Mouse (Mus musculus): ENCODE results near the gene Ccr4. TPM values are rescaled to one million over a fixed set of nuclear protein-coding genes. Genes with fewer than 3 reads are reported as not detected.

Ccr4 gene
- polyA plus RNA-seq, 1 experiment from 2014 or later, result 0.08 TPM

DNA sequence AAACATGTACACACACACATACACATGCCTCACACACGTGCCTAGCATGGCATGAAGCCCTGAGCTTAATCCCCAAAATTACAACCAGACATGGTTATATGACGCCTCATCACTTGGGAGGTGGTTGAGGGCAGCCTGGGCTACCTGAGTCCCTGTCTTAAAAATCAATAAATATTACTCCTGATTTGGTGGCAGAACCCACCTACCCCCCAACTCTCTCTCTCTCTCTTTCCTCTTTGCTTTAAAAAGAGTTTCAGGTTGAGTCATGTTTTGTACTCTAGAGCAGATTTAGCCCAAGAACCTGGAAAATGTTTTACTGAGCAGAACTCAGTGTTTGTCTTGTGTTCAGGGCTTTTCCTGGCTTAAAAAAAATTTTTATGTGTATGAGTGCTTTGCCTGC, 49.3 kb downstream of the Ccr4 start:
- DNase-seq (ENCODE audit: low spot score), result no peak
- ATAC-seq (replicated peaks; ENCODE audit: low FRiP score, low TSS enrichment, low read depth), result no peak
- Histone ChIP-seq H3K4me3 (ENCODE audit: low read depth, low read length) (no peak overlapping the region), H3K36me3 (ENCODE audit: control insufficient read depth, insufficient read depth, low read length) (peaks cover 28% of the 10 kb centered on the region; the same call in 1 of the 2 replicates), H3K4me2 (ENCODE audit: low read length) (no peak overlapping the region), H3K27me3 (replicated peaks; ENCODE audit: control insufficient read depth, insufficient read depth, low read length) (no peaks in the 10 kb centered on the region), H3K9me3 (ENCODE audit: control insufficient read depth, low read length) (no peaks in the 10 kb centered on the region), H3K9ac (ENCODE audit: low read length) (no peak overlapping the region), H3K4me1 (replicated peaks; ENCODE audit: control insufficient read depth, insufficient read depth, low read length) (no peaks in the 10 kb centered on the region), H3K27ac (ENCODE audit: low read depth) (no peak overlapping the region)
- 86% methylated on average over 2 of the region's 2 CpGs for WGBS

DNA sequence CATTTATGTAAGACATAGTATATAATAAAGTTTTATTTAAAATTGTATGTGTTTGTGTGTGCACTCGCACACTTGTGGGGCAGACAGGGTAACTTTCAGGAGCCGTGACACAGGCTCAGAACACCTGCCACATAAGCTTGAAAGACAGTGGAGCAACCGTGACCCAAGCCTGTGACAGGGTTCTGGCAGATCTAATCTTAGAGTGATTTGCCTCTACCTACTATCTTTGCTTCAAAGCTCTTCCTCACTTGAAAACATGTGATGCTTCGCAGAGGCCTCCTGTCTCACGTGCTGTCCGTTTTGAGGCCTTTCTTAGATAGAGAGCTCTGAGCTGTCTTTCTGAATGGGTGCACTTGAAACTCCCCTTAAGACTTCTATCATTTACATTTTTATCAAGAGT, 52.3 kb downstream of the Ccr4 start:
- H3K27ac ChIP-seq (ENCODE audit: low read depth), result no peak overlapping the region
- DNase-seq (ENCODE audit: low spot score) (no peak), ATAC-seq (replicated peaks; ENCODE audit: low FRiP score, low TSS enrichment, low read depth) (no peak)
- no peak overlapping the region for H3K4me3 ChIP-seq (ENCODE audit: low read depth, low read length)
- no peaks in the 10 kb centered on the region for H3K9me3 ChIP-seq (ENCODE audit: control insufficient read depth, low read length)
- H3K9ac ChIP-seq (ENCODE audit: low read length), result no peak overlapping the region
- H3K36me3 ChIP-seq (ENCODE audit: control insufficient read depth, insufficient read depth, low read length), result peaks cover 14% of the 10 kb centered on the region; the same call in 1 of the 2 replicates
- no peaks in the 10 kb centered on the region for H3K27me3 ChIP-seq (replicated peaks; ENCODE audit: control insufficient read depth, insufficient read depth, low read length)
- 87% methylated on average over 6 of the region's 6 CpGs for WGBS
- H3K4me1 ChIP-seq (replicated peaks; ENCODE audit: control insufficient read depth, insufficient read depth, low read length), result no peaks in the 10 kb centered on the region
- H3K4me2 ChIP-seq (ENCODE audit: low read length), result no peak overlapping the region

DNA sequence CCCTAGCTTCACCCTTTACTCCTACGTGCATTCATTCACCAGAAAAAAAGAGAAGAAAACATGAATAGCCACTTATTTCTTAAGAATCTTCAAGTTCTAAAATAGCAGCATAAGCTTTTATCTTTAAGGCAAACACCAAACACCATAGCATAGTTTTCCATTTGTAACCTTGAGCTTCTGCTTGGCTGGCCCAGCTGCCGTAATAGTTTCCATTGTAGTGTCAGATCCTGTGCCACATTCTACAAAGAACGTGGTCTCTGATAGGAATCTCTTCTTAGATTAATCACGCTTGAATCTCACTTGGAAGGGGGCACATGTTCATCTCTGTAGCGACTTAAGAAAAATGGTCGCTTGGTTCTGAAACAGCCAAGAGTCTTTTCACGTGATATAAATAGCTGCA, 53.1 kb downstream of the Ccr4 start:
- H3K4me3 ChIP-seq (ENCODE audit: low read depth, low read length), result no peak overlapping the region
- no peaks in the 10 kb centered on the region for H3K4me1 ChIP-seq (replicated peaks; ENCODE audit: control insufficient read depth, insufficient read depth, low read length)
- H3K9me3 ChIP-seq (ENCODE audit: control insufficient read depth, low read length), result no peaks in the 10 kb centered on the region
- 85% methylated on average over 7 of the region's 7 CpGs for WGBS
- no peaks in the 10 kb centered on the region for H3K27me3 ChIP-seq (replicated peaks; ENCODE audit: control insufficient read depth, insufficient read depth, low read length)
- no peak overlapping the region for H3K9ac ChIP-seq (ENCODE audit: low read length)
- DNase-seq (ENCODE audit: low spot score) (no peak), ATAC-seq (replicated peaks; ENCODE audit: low FRiP score, low TSS enrichment, low read depth) (no peak)
- H3K36me3 ChIP-seq (ENCODE audit: control insufficient read depth, insufficient read depth, low read length), result peaks cover 6% of the 10 kb centered on the region; the same call in 1 of the 2 replicates
- H3K27ac ChIP-seq (ENCODE audit: low read depth), result no peak overlapping the region
- no peak overlapping the region for H3K4me2 ChIP-seq (ENCODE audit: low read length)

DNA sequence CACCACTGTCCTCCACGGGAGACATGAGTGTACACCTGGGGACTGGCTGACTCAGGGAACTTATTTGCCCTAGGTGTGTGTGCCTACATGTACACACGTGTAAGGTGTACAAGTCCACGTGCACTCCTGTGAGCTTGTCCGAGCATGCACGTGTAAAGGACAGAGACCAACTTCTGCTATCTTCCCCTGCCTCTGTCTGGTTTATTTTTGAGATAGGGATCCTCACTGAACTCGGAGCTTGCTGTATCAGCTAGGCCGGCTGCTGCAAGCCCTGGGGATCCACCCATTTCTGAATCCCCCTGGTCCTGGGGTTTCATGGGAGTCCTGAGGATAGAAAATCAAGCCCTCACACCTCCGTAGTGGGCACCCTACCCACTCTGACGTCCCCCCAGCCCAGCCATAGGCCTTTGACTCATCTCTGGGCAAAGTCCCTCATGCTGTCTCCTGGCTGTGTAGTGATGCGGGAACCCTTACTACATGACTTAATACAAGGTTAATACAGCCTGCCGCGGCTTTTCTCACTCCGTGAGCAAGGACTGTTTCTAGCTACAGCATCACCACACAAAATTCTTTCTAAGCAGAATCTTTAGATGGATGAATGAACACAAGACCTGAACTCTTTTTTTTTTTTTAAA, 55.5 kb downstream of the Ccr4 start:
- WGBS, result 88% methylated on average over 13 of the region's 13 CpGs
- no peaks in the 10 kb centered on the region for H3K9me3 ChIP-seq (ENCODE audit: control insufficient read depth, low read length)
- no peak overlapping the region for H3K4me2 ChIP-seq (ENCODE audit: low read length)
- no peaks in the 10 kb centered on the region for H3K36me3 ChIP-seq (ENCODE audit: control insufficient read depth, insufficient read depth, low read length)
- H3K27ac ChIP-seq (ENCODE audit: low read depth), result no peak overlapping the region
- H3K4me3 ChIP-seq (ENCODE audit: low read depth, low read length), result no peak overlapping the region
- ATAC-seq (replicated peaks; ENCODE audit: low FRiP score, low TSS enrichment, low read depth), result no peak
- DNase-seq (ENCODE audit: low spot score), result no peak
- H3K9ac ChIP-seq (ENCODE audit: low read length), result no peak overlapping the region
- H3K4me1 ChIP-seq (replicated peaks; ENCODE audit: control insufficient read depth, insufficient read depth, low read length), result no peaks in the 10 kb centered on the region
- no peaks in the 10 kb centered on the region for H3K27me3 ChIP-seq (replicated peaks; ENCODE audit: control insufficient read depth, insufficient read depth, low read length)

DNA sequence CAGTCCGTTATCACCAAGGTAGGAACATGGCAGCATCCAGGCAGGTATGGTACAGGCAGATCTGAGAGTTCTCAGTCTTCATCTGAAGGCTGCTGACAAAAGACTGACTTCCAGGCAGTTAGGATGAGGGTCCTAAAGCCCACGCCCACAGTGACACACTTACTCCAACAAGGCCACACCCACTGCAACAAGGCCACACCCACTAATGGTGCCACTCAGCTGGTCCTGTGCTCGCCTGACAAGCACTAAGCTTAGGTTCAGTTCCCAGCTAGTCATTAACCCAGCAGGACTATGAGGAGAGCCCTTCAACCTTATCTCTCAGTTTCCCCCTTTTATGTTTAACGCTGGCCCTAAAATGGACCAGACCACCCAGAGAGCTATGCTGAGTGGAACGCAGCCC, 56.0 kb downstream of the Ccr4 start:
- H3K4me3 ChIP-seq (ENCODE audit: low read depth, low read length), result no peak overlapping the region
- no peaks in the 10 kb centered on the region for H3K36me3 ChIP-seq (ENCODE audit: control insufficient read depth, insufficient read depth, low read length)
- no peaks in the 10 kb centered on the region for H3K27me3 ChIP-seq (replicated peaks; ENCODE audit: control insufficient read depth, insufficient read depth, low read length)
- WGBS, result 76% methylated on average over 5 of the region's 5 CpGs
- H3K9me3 ChIP-seq (ENCODE audit: control insufficient read depth, low read length), result no peaks in the 10 kb centered on the region
- no peak for DNase-seq (ENCODE audit: low spot score)
- no peak overlapping the region for H3K9ac ChIP-seq (ENCODE audit: low read length)
- no peaks in the 10 kb centered on the region for H3K4me1 ChIP-seq (replicated peaks; ENCODE audit: control insufficient read depth, insufficient read depth, low read length)
- ATAC-seq (replicated peaks; ENCODE audit: low FRiP score, low TSS enrichment, low read depth), result no peak
- no peak overlapping the region for H3K4me2 ChIP-seq (ENCODE audit: low read length)
- no peak overlapping the region for H3K27ac ChIP-seq (ENCODE audit: low read depth)

DNA sequence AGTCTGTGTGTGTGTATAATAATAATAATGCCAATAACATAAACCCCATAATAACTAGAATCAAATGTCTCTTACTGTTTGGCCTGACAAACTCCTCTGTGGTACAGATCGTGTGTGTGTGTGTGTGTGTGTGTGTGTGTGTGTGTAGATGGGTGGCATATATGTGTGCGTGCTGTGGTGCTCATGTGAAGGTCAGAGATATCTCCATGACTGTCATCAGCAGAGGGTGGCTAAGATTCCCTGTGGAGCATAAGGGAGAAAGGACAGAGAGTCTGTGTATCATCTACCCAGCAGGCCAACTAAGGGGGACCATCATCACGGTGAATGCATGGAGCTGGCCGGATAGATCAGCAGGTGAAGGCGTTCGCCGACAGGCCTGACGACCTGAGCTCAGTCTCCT, 57.8 kb downstream of the Ccr4 start:
- no peaks in the 10 kb centered on the region for H3K9me3 ChIP-seq (ENCODE audit: control insufficient read depth, low read length)
- no peak overlapping the region for H3K4me3 ChIP-seq (ENCODE audit: low read depth, low read length)
- DNase-seq (ENCODE audit: low spot score), result no peak
- 87% methylated on average over 8 of the region's 8 CpGs for WGBS
- H3K9ac ChIP-seq (ENCODE audit: low read length), result no peak overlapping the region
- no peaks in the 10 kb centered on the region for H3K36me3 ChIP-seq (ENCODE audit: control insufficient read depth, insufficient read depth, low read length)
- no peaks in the 10 kb centered on the region for H3K4me1 ChIP-seq (replicated peaks; ENCODE audit: control insufficient read depth, insufficient read depth, low read length)
- ATAC-seq (replicated peaks; ENCODE audit: low FRiP score, low TSS enrichment, low read depth), result no peak
- H3K4me2 ChIP-seq (ENCODE audit: low read length), result no peak overlapping the region
- H3K27me3 ChIP-seq (replicated peaks; ENCODE audit: control insufficient read depth, insufficient read depth, low read length), result no peaks in the 10 kb centered on the region
- no peak overlapping the region for H3K27ac ChIP-seq (ENCODE audit: low read depth)

DNA sequence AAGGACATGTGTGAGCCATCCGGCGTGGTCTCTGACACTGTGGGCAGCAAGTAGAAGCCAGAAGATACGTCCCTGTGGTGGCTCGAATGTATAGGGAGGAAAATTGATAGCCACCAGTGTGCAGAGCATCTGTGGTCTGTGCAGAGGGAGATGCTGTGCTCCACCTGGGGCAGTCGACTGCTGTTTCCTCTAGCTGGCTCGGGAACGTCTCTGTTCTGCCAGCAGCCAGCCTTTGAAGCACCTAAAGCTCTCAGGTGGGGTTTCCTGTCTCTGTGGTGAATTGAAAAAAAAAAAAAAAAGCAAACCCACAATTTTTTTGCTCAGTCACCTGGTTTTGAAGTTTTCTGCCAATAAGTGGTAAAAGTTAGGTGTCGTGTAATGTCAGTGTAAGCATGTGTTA, 61.4 kb downstream of the Ccr4 start:
- DNase-seq (ENCODE audit: low spot score) (no peak), ATAC-seq (replicated peaks; ENCODE audit: low FRiP score, low TSS enrichment, low read depth) (no peak)
- H3K27ac ChIP-seq (ENCODE audit: low read depth), result no peak overlapping the region
- H3K9me3 ChIP-seq (ENCODE audit: control insufficient read depth, low read length), result no peaks in the 10 kb centered on the region
- no peaks in the 10 kb centered on the region for H3K36me3 ChIP-seq (ENCODE audit: control insufficient read depth, insufficient read depth, low read length)
- H3K4me1 ChIP-seq (replicated peaks; ENCODE audit: control insufficient read depth, insufficient read depth, low read length), result no peaks in the 10 kb centered on the region
- H3K27me3 ChIP-seq (replicated peaks; ENCODE audit: control insufficient read depth, insufficient read depth, low read length), result no peaks in the 10 kb centered on the region
- no peak overlapping the region for H3K9ac ChIP-seq (ENCODE audit: low read length)
- H3K4me2 ChIP-seq (ENCODE audit: low read length), result no peak overlapping the region
- WGBS, result 89% methylated on average over 8 of the region's 8 CpGs
- no peak overlapping the region for H3K4me3 ChIP-seq (ENCODE audit: low read depth, low read length)

DNA sequence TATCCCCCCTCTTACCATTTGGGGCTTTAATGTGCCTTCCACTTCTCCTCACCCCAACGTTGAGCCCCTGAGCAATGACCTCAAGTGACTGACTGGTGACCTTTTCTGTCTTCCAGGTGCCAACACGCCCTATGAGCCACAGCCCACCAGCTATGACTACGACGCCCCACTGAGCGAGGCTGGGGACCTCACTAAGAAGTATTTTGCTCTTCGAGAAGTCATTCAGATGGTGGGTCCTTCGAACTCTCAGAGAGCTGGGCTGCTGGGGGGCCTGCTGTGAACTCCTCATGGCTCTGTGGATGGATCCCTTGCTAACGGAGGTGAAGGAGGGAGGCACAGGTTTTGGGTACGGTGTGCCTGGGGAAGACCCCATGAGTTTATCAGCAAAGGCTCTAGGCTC, 61.8 kb downstream of the Ccr4 start:
- H3K27me3 ChIP-seq (replicated peaks; ENCODE audit: control insufficient read depth, insufficient read depth, low read length), result no peaks in the 10 kb centered on the region
- no peaks in the 10 kb centered on the region for H3K9me3 ChIP-seq (ENCODE audit: control insufficient read depth, low read length)
- H3K27ac ChIP-seq (ENCODE audit: low read depth), result no peak overlapping the region
- no peaks in the 10 kb centered on the region for H3K4me1 ChIP-seq (replicated peaks; ENCODE audit: control insufficient read depth, insufficient read depth, low read length)
- no peak overlapping the region for H3K4me3 ChIP-seq (ENCODE audit: low read depth, low read length)
- 86% methylated on average over 9 of the region's 9 CpGs for WGBS
- H3K4me2 ChIP-seq (ENCODE audit: low read length), result no peak overlapping the region
- H3K9ac ChIP-seq (ENCODE audit: low read length), result no peak overlapping the region
- no peaks in the 10 kb centered on the region for H3K36me3 ChIP-seq (ENCODE audit: control insufficient read depth, insufficient read depth, low read length)
- ATAC-seq (replicated peaks; ENCODE audit: low FRiP score, low TSS enrichment, low read depth) (no peak), DNase-seq (ENCODE audit: low spot score) (no peak)

DNA sequence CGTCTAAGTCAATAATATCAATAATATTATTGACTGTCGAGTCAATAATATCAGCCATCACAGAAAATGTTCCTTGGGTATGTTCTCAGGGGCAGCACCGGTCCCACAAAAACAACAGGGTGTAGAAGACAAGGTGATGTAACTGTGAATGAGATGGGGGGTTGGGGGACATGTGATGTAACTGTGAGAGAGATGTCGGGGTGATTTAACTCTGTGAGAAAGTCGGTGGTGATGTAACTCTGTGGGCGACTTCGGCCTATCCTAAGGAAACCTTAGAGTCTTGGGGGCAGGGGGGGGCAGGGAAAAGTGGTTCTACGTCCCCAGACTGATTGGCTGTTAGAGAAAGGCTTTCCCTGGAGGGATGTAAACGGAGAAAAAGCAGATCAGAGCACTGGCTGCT, 62.5 kb downstream of the Ccr4 start:
- Histone ChIP-seq H3K4me1 (replicated peaks; ENCODE audit: control insufficient read depth, insufficient read depth, low read length) (no peaks in the 10 kb centered on the region), H3K4me2 (ENCODE audit: low read length) (no peak overlapping the region), H3K4me3 (ENCODE audit: low read depth, low read length) (no peak overlapping the region), H3K27me3 (replicated peaks; ENCODE audit: control insufficient read depth, insufficient read depth, low read length) (no peaks in the 10 kb centered on the region), H3K9me3 (ENCODE audit: control insufficient read depth, low read length) (no peaks in the 10 kb centered on the region), H3K27ac (ENCODE audit: low read depth) (no peak overlapping the region), H3K9ac (ENCODE audit: low read length) (no peak overlapping the region), H3K36me3 (ENCODE audit: control insufficient read depth, insufficient read depth, low read length) (peaks cover 4% of the 10 kb centered on the region; the same call in 1 of the 2 replicates)
- DNase-seq (ENCODE audit: low spot score), result no peak
- ATAC-seq (replicated peaks; ENCODE audit: low FRiP score, low TSS enrichment, low read depth), result no peak
- 89% methylated on average over 9 of the region's 9 CpGs for WGBS
